Mouse (Mus musculus) heart, embryonic 15.5 days (tissue): ENCODE results near the gene Asdurf. TPM values are rescaled to one million over a fixed set of nuclear protein-coding genes. Genes with fewer than 3 reads are reported as not detected.
"Not testable (repeated sequence)": the region's sequence is repeated elsewhere in the genome, so short reads cannot be mapped to it uniquely, and the experiment has no call there.

Experiments
- ATAC-seq: fragments of 200-750 bp; cut with Nextera tagmentation; replicated peaks from 2 replicates; pipeline ENCODE4 v1.8.0; 2017; ENCODE audit warnings: low read depth, moderate TSS enrichment; ENCODE audit not compliant: insufficient number of reproducible peaks, insufficient read depth, low FRiP score
- H3K27ac ChIP-seq: fragments of 300-500 bp; sonication (generic); 2 replicates; pipeline ENCODE4 v1.5.1; 2015; ENCODE audit warnings: mild to moderate bottlenecking, inconsistent platforms
- H3K27me3 ChIP-seq: fragments of 300-500 bp; sonication (generic); 2 replicates; pipeline ENCODE4 v1.6.1; 2015; ENCODE audit warnings: inconsistent platforms
- H3K36me3 ChIP-seq: fragments of 300-500 bp; sonication (generic); 2 replicates; pipeline ENCODE4 v1.6.1; 2015; ENCODE audit warnings: mild to moderate bottlenecking, inconsistent platforms
- H3K4me1 ChIP-seq: fragments of 300-500 bp; sonication (generic); replicated peaks from 2 replicates; pipeline ENCODE4 v1.6.1; 2015; ENCODE audit warnings: inconsistent platforms
- H3K4me2 ChIP-seq: fragments of 300-500 bp; sonication (generic); 2 replicates; pipeline ENCODE4 v1.6.1; 2015; ENCODE audit warnings: inconsistent platforms, mild to moderate bottlenecking, moderate library complexity
- H3K4me3 ChIP-seq: fragments of 300-500 bp; sonication (generic); 2 replicates; pipeline ENCODE4 v1.5.1; 2015; ENCODE audit warnings: mild to moderate bottlenecking, inconsistent platforms
- H3K9ac ChIP-seq: fragments of 300-500 bp; sonication (generic); 2 replicates; pipeline ENCODE4 v1.6.1; 2015; ENCODE audit warnings: mild to moderate bottlenecking, inconsistent platforms
- H3K9me3 ChIP-seq: fragments of 300-500 bp; sonication (generic); replicated peaks from 2 replicates; pipeline ENCODE4 v1.6.1; 2016; ENCODE audit warnings: inconsistent platforms
- WGBS: fragments of 180-500 bp; shearing (Covaris S2); methylation state at CpG from one replicate; pipeline ENCODE4 v1.1.7; 2015; ENCODE audit warnings: mixed read lengths; 5-methylcytosine and 5-hydroxymethylcytosine counted together
- polyA plus RNA-seq: library from polyadenylated mRNA; unstranded; fragments of >200 nt; fragmentation: Nextera tagmentation; extraction: Ambion mirVana; gene quantifications from 2 replicates; pipeline ENCODE4 v1.2.1, GENCODE M21; 2015

The Asdurf gene
- polyA plus RNA-seq, result 6.1 TPM in 1 of 2 replicates, not detected in the other

DNA sequence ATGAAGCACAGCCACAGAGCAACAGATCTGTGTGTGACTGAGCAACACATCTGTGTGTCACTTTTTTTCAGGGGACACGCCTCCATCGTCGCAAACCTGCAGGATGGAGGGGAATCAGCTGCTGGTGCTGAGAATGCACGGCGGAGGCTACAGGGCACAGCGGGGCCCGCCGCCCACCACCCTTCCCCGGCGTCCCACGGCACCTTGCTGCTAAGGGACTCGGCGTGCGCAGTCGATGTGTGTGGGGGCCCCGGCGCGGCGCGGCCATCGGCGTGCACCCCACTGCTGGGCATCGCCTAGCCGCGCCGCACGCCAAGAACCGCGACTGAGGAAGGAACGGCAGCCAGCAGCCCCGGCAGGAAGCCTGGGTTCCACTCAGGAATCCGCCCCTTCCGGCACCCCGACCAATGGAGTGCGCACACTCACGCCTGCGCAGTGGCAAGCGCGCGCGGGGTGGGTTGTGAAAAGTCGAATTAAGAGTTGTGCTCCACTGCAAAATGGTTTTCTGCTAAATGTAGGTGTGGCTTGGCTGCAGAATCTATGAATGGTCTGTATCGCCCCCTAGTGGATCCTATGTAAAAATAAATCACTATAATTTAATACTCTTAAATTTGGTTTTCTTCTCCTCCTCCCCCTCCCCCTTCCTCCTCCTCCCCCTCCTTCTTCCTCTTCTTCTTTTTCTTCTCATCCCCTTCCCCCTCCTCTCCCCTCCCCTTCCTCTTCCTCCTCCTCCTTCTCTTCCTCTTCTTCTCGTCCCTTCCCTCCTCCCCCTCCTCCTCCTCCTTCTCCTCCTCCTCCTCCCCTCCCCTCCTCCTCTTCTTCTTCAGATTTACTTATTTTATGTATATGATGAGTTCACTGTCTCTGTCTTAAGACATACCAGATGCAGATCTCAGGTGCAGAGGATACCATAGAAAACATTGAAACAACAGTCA, at the start of gene Asdurf, which contains the start of the genes Gm28551 and Asnsd1:
Gene Asdurf, minus strand, starts transcription at position 293 of the 935 bp plus-strand sequence.
Gene Gm28551, minus strand, starts transcription at position 341 of the 935 bp plus-strand sequence.
Gene Asnsd1, minus strand, starts transcription at position 426 of the 935 bp plus-strand sequence.
- Histone ChIP-seq H3K27me3 (no peaks in the 10 kb centered on the region), H3K36me3 (peaks cover 16% of the 10 kb centered on the region), H3K4me1 (peaks cover 6% of the 10 kb centered on the region), H3K27ac (peak within 1 kb of the TSS; percentile 90), H3K4me3 (peak within 1 kb of the TSS; percentile 99), H3K9me3 (no peaks in the 10 kb centered on the region), H3K4me2 (peak within 1 kb of the TSS; percentile 60), H3K9ac (peak within 1 kb of the TSS; percentile 98)
- under 1% methylated on average over 43 of the region's 44 CpGs for WGBS
- peak; percentile 100 for ATAC-seq

DNA sequence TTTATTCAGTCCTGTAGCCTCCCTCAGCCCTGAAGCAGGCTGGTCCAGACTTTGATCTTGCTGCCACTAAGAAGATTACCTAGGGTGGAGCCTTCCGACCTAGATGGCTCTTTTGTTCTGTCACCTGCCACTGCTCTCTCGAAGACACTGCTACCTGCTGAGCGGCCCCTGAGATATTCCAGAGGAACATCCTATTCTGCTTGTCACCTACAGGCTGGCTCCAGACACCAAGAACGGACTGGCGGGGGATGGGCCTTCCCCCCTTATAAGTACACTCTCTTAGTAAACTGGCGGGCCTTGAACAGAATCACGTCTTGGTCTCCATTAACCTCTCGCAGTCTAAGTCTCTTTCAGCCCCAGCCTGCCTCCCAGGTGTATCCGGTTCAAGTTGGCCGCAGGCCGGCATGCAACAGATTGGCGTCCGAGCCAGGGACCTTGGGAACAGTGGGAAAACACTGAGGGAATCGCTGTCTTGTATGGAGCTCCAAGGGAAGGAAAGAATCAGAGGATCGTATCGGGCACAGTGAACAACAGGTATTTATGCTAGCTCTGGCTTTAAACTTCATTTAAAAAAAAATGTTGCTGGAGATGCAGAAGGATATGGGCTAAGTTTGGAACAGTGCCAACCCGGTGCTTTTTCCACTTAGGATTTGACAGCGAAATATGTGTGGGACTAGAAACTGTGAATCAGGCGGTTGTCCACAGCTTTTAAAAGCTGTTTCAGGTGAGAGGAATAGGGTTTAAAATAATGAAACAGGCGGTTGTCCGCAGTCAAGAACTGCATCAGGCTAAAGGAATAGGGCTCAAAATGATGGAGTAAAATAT, 41.7 kb upstream of the Asdurf start:
- not testable (repeated sequence) for H3K4me1 ChIP-seq, H3K27me3 ChIP-seq, H3K9me3 ChIP-seq, H3K27ac ChIP-seq, H3K9ac ChIP-seq, ATAC-seq, H3K36me3 ChIP-seq
- Histone ChIP-seq H3K4me2 (peak overlapping the region; percentile 52), H3K4me3 (peak overlapping the region; percentile 28)
- 23% methylated on average over 21 of the region's 21 CpGs for WGBS

DNA sequence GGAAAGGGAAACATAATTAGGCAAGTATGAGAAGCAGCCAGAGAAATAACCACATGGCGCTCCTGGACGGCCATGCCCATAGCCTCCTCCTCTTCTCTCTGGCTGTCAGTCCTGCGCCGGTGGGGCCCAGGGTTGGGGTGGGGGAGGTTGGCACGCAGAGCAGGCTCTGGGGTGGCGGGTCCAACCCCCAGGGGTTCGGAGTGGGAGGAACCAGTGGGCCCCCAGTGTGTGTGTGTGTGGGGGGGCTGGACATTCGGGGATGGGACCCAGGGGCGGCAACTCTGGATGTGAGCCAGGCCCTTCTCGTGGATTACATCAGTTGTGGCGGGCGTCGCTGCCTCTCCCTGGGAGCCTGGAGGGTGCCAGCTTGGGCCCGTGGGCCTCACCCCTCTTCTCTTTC, 36.3 kb upstream of the Asdurf start:
- ATAC-seq, result no peak
- 84% methylated on average over 13 of the region's 14 CpGs for WGBS

DNA sequence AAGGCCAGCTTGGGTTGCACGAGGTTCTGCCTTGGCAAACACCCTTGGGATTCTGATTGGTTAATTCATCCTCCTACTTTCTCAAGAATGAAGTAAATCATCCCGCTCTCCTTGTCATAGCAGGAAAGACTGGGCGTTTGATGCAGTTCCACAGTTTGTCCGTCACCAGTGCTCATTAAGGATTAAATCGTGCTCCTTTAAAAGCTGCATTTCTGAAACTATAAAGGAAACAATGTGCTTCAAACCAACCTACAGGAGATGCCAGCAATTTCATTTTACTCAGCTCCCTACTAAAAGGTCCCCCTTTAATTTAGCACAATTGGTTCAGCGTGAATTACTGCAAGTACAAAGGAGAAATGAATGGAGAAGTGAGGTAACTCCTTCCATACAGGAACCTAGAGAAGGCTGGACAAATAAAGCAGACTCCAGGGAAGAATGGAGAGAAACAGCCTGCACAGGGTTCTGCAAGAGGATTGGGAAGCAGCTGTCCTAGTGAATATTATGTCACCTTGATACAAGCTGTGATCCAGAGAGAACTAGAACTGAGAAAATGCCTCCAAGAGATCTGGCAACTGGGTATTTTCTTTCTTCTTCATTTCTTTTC, 31.8 kb upstream of the Asdurf start:
- no peak overlapping the region for H3K4me2 ChIP-seq
- no peaks in the 10 kb centered on the region for H3K36me3 ChIP-seq
- no peaks in the 10 kb centered on the region for H3K9me3 ChIP-seq
- no peak overlapping the region for H3K9ac ChIP-seq
- no peak overlapping the region for H3K4me3 ChIP-seq
- 74% methylated on average over 6 of the region's 6 CpGs for WGBS
- no peaks in the 10 kb centered on the region for H3K4me1 ChIP-seq
- no peak for ATAC-seq
- no peak overlapping the region for H3K27ac ChIP-seq
- H3K27me3 ChIP-seq, result no peaks in the 10 kb centered on the region

More for the DNA sequence above, 36.3 kb upstream of the Asdurf start:
- Histone ChIP-seq H3K4me1 (no peaks in the 10 kb centered on the region), H3K4me3 (no peak overlapping the region), H3K27me3 (no peaks in the 10 kb centered on the region), H3K9me3 (no peaks in the 10 kb centered on the region), H3K27ac (no peak overlapping the region), H3K36me3 (no peaks in the 10 kb centered on the region), H3K9ac (no peak overlapping the region), H3K4me2 (no peak overlapping the region)

DNA sequence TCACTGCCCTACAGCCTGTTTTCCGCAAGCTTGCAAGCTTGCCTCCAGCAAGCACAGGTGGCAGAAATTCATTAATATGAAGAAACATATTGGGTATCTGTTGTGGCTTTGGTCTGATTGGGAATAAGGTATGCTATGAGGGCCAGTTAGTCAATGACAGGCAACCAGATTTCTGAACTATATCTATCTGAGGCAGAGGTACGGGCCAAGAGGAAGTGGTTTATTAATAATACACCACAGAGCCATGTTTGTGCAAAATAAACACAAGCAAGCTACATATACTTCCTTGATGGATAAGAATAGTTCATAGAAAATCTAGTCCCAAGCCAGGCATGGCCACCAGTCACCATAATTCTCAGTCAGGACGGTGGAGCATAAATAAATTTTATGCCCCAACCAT, 25.3 kb upstream of the Asdurf start:
- ATAC-seq, result no peak
- no peaks in the 10 kb centered on the region for H3K27me3 ChIP-seq
- WGBS, result 83% methylated on average over 3 of the region's 3 CpGs

DNA sequence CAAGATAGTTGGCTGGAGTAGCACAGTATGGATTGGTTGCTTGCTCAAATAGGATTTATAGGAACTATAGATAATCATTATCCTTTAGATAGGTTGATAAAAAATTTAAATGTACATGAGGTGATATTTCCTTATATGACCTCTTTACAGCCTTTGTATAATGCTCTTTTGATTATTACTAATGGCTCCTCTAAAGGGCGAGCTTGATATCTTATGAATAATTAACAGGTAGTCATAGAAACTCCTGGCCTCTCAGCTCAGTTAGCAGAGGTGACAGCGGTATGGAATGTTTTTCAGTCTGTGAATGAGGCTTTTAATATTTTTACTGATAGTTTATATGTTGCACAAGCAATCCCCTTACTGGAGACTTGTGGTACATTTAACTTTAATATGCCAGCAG, 23.5 kb upstream of the Asdurf start:
- H3K27me3 ChIP-seq, H3K36me3 ChIP-seq, H3K4me3 ChIP-seq, H3K27ac ChIP-seq, H3K9me3 ChIP-seq, H3K9ac ChIP-seq, ATAC-seq, H3K4me2 ChIP-seq, H3K4me1 ChIP-seq: not testable (repeated sequence)
- 85% methylated on average over 2 of the region's 2 CpGs for WGBS

More for the DNA sequence above, 25.3 kb upstream of the Asdurf start:
- H3K4me2 ChIP-seq, result no peak overlapping the region
- H3K9me3 ChIP-seq, result no peaks in the 10 kb centered on the region
- H3K27ac ChIP-seq, result no peak overlapping the region
- no peaks in the 10 kb centered on the region for H3K36me3 ChIP-seq
- no peak overlapping the region for H3K4me3 ChIP-seq
- no peak overlapping the region for H3K9ac ChIP-seq
- H3K4me1 ChIP-seq, result no peaks in the 10 kb centered on the region

DNA sequence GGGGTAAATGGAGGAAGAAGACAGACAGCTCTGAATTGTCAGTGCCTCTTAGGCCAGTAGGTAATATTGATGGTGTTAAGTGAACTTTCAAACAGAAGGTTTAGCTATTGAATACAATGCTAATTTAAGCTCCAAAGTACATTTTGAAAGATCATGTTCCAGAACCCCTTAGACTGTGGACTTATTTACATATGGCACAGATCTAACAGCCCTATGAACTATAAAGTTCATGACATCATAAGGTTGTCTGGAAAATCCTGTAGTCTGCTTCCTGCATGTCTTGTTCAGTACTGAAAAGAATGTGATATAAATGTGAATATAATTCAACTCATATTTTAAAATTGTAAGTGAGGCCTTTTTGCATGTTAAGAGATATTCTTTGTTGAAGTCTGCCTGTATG, 6.6 kb upstream of the Asdurf start:
- no peaks in the 10 kb centered on the region for H3K36me3 ChIP-seq
- no peaks in the 10 kb centered on the region for H3K9me3 ChIP-seq
- ATAC-seq, result no peak
- H3K4me2 ChIP-seq, result no peak overlapping the region
- H3K27ac ChIP-seq, result no peak overlapping the region
- no peak overlapping the region for H3K9ac ChIP-seq
- H3K4me1 ChIP-seq, result no peaks in the 10 kb centered on the region
- no peak overlapping the region for H3K4me3 ChIP-seq
- no peaks in the 10 kb centered on the region for H3K27me3 ChIP-seq

DNA sequence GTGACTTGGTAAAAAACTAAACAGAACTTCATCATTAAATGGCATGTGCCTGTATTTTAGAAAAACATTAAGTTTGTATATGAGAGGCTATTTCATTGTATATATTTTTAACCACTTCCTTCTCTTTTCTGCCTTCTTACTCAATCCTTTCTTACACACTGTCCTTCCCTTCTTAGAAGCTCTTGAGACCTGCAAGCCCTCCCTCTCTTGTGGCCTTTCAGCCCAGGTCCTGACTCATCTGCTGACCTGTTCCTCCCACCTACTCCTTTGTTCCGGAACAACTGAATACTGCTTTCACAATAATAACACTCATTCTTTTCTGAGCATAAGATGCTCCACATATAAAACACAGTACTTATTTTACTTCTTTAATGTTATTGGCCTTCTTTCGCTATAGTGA, 11.3 kb downstream of the Asdurf start:
- Histone ChIP-seq H3K27me3 (no peaks in the 10 kb centered on the region), H3K4me1 (no peaks in the 10 kb centered on the region), H3K9ac (no peak overlapping the region), H3K36me3 (peaks cover 44% of the 10 kb centered on the region), H3K9me3 (no peaks in the 10 kb centered on the region; the same call in 1 of the 2 replicates), H3K4me3 (no peak overlapping the region), H3K4me2 (no peak overlapping the region), H3K27ac (no peak overlapping the region)
- ATAC-seq, result no peak
- 94% methylated on average over 2 of the region's 2 CpGs for WGBS

DNA sequence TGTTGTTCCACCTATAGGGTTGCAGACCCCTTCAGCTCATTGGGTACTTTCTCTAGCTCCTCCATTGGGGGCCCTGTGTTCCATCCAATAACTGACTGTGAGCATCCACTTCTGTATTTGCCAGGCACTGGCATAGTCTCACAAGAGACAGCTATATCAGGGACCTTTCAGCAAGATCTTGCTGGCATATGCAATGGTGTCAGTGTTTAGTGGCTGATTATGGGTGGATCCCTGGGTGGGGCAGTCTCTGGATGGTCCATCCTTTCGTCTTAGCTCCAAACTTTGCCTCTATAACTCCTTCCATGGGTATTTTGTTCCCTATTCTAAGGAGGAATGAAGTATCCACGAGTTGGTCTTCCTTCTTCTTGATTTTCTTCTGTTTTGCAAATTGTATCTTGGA, 15.0 kb downstream of the Asdurf start:
- peaks cover 19% of the 10 kb centered on the region for H3K36me3 ChIP-seq
- H3K4me3 ChIP-seq, H3K9me3 ChIP-seq, H3K4me2 ChIP-seq, H3K27me3 ChIP-seq, H3K27ac ChIP-seq, H3K4me1 ChIP-seq, ATAC-seq, H3K9ac ChIP-seq: not testable (repeated sequence)
- WGBS, result 55% methylated on average over 2 of the region's 2 CpGs

DNA sequence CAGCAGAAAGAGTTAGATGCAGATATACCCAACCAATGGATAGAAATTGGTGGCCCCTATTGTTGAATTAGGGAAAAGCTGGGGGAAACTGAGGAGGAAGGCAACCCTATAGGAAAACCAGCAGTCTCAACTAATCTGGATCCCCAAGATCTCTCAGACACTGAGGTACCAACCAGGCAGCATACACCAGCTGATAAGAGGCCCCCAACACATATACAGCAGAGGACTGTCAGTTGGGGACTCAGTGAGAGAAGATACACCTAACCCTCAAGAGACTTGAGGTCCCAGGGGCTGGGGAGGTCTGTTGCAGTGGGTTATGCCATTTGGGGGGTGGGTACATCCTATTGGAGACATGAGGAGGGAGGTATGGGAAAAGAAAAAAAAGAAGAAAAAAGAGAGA, 17.0 kb downstream of the Asdurf start:
- Histone ChIP-seq H3K4me2 (no peak overlapping the region), H3K4me1 (no peaks in the 10 kb centered on the region), H3K36me3 (peaks cover 3% of the 10 kb centered on the region; the same call in 1 of the 2 replicates), H3K4me3 (no peak overlapping the region), H3K27ac (no peak overlapping the region), H3K27me3 (no peaks in the 10 kb centered on the region), H3K9me3 (no peaks in the 10 kb centered on the region), H3K9ac (no peak overlapping the region)
- ATAC-seq, result no peak

DNA sequence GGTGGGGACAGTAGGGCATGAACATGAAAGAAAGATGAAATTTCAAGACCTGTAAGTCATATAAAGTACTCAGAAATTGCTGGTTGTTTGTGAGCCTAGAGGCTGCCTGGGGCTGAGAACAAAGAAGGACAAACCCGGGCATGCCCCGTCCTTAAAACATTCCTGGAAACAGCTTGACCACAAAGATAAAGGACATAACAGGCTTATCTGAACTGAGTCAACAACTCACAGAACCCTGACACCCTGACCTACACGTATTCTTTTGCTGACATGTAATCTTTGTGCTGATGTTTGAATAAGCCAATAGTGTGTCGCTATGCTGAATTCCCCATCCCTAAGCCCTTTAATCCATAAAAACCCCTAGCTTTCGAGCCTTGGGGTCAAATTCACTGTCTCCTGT, 18.9 kb downstream of the Asdurf start:
- H3K4me3 ChIP-seq, H3K36me3 ChIP-seq, H3K4me1 ChIP-seq, ATAC-seq, H3K27me3 ChIP-seq, H3K9ac ChIP-seq, H3K9me3 ChIP-seq, H3K4me2 ChIP-seq, H3K27ac ChIP-seq: not testable (repeated sequence)
- 47% methylated on average over 5 of the region's 5 CpGs for WGBS
